In genomic region chr11:116693899-116694249, GRCm38 (mm10) we compare ENCODE assay signal across 8 mouse cellular contexts. TPM values are rescaled to one million over a fixed set of nuclear protein-coding genes. Genes with fewer than 3 reads are reported as not detected.
DNase-seq lines count a peak whose midpoint lies in the region; ATAC-seq and TF ChIP-seq lines count a peak whose summit lies in the region.
"Had no signal": no experiment of that assay in that cellular context is flagged by ENCODE, and none has a peak within 500 bp of the region (broad histone marks: within the 10 kb centered on the region; RNA-seq: fewer than 3 reads in every experiment).

No protein-coding gene starts in this region.

- H3K27me3 ChIP-seq in lung, postnatal 0 days (replicated peaks; ENCODE audit: insufficient read depth, low read length) = no peaks in the 10 kb centered on the region
- peaks cover 15% of the 10 kb centered on the region; the same call in 1 of the 2 replicates for H3K27me3 ChIP-seq in forebrain, postnatal 0 days (ENCODE audit: insufficient read depth, low read length)
- H3K27me3 ChIP-seq in limb, embryonic 15.5 days = peaks cover 27% of the 10 kb centered on the region
- H3K27me3 ChIP-seq in stomach, embryonic 16.5 days (ENCODE audit: control insufficient read depth, insufficient read depth, low read length) = peaks cover 6% of the 10 kb centered on the region; the same call in 1 of the 2 replicates

- H3K9ac ChIP-seq in lung, postnatal 0 days (replicated peaks; ENCODE audit: low read depth) = peak overlapping the region; percentile 49
- 0 out of 2 replicates have a peak overlapping the region, but pooled peaks have one; percentile 18 for H3K9ac ChIP-seq in forebrain, postnatal 0 days
- H3K9ac ChIP-seq in limb, embryonic 15.5 days = peak overlapping the region; percentile 54
- peak overlapping the region; percentile 73 for H3K9ac ChIP-seq in stomach, embryonic 16.5 days (ENCODE audit: low read length)

- H3K36me3 ChIP-seq in lung, postnatal 0 days (ENCODE audit: insufficient read depth, low read length) = no peaks in the 10 kb centered on the region; the same call in 1 of the 2 replicates
- no peaks in the 10 kb centered on the region for H3K36me3 ChIP-seq in forebrain, postnatal 0 days (ENCODE audit: insufficient read depth)
- no peaks in the 10 kb centered on the region for H3K36me3 ChIP-seq in limb, embryonic 15.5 days
- no peaks in the 10 kb centered on the region for H3K36me3 ChIP-seq in stomach, embryonic 16.5 days (ENCODE audit: control insufficient read depth, insufficient read depth, low read length)

- H3K9me3 ChIP-seq in lung, postnatal 0 days (ENCODE audit: low read length) = no peaks in the 10 kb centered on the region
- no peaks in the 10 kb centered on the region for H3K9me3 ChIP-seq in forebrain, postnatal 0 days (ENCODE audit: low read length)
- no peaks in the 10 kb centered on the region for H3K9me3 ChIP-seq in limb, embryonic 15.5 days
- H3K9me3 ChIP-seq in stomach, embryonic 16.5 days (replicated peaks; ENCODE audit: control insufficient read depth, low read length) = no peaks in the 10 kb centered on the region

- WGBS in lung, postnatal 0 days = 36% methylated on average over 4 of the region's 4 CpGs
- WGBS in forebrain, postnatal 0 days = 41% methylated on average over 4 of the region's 4 CpGs
- 31% methylated on average over 4 of the region's 4 CpGs for WGBS in limb, embryonic 15.5 days
- WGBS in stomach, embryonic 16.5 days = 36% methylated on average over 4 of the region's 4 CpGs

- ATAC-seq in lung, postnatal 0 days = no peak
- no peak for ATAC-seq in forebrain, postnatal 0 days
- no peak for ATAC-seq in limb, embryonic 15.5 days (ENCODE audit: insufficient number of reproducible peaks, low FRiP score, low TSS enrichment, low read depth)
- peak; percentile 74 for ATAC-seq in stomach, embryonic 16.5 days (ENCODE audit: insufficient read depth, low FRiP score)
- ATAC-seq in CD4-positive, CD25-positive, alpha-beta regulatory T cell, adult 4 months = no peak

- peak overlapping the region; percentile 53 for H3K4me3 ChIP-seq in lung, postnatal 0 days (ENCODE audit: low read depth, low read length)
- H3K4me3 ChIP-seq in forebrain, postnatal 0 days (ENCODE audit: low read depth, low read length) = peak overlapping the region; percentile 23
- H3K4me3 ChIP-seq in limb, embryonic 15.5 days = peak overlapping the region; percentile 51
- H3K4me3 ChIP-seq in stomach, embryonic 16.5 days (replicated peaks; ENCODE audit: low read length) = peak overlapping the region; percentile 46

- no peak for TF ChIP-seq CTCF in lung, postnatal 0 days (IDR thresholded peaks at IDR 0.05)
- no peak for TF ChIP-seq CTCF in forebrain, postnatal 0 days (IDR thresholded peaks at IDR 0.05; ENCODE audit: low read depth)

- peaks cover 4% of the 10 kb centered on the region; the same call in 1 of the 2 replicates for H3K4me1 ChIP-seq in lung, postnatal 0 days (ENCODE audit: insufficient read depth, low read depth, low read length)
- H3K4me1 ChIP-seq in forebrain, postnatal 0 days (ENCODE audit: insufficient read depth) = peaks cover 5% of the 10 kb centered on the region; the same call in 1 of the 2 replicates
- peaks cover 14% of the 10 kb centered on the region for H3K4me1 ChIP-seq in limb, embryonic 15.5 days
- peaks cover 6% of the 10 kb centered on the region; the same call in 1 of the 2 replicates for H3K4me1 ChIP-seq in stomach, embryonic 16.5 days (ENCODE audit: control insufficient read depth, insufficient read depth, low read length)

- H3K27ac ChIP-seq in lung, postnatal 0 days (ENCODE audit: low read length) = peak overlapping the region; percentile 55
- H3K27ac ChIP-seq in forebrain, postnatal 0 days (ENCODE audit: low read depth, low read length) = no peak overlapping the region
- no peak overlapping the region for H3K27ac ChIP-seq in limb, embryonic 15.5 days
- peak overlapping the region; percentile 94 for H3K27ac ChIP-seq in stomach, embryonic 16.5 days (ENCODE audit: low read length)

- TF ChIP-seq EP300 in lung, postnatal 0 days (IDR thresholded peaks at IDR 0.05) = no peak

- peak overlapping the region; percentile 67 for H3K4me2 ChIP-seq in lung, postnatal 0 days (replicated peaks; ENCODE audit: low read depth, low read length)
- peak overlapping the region; percentile 50 for H3K4me2 ChIP-seq in forebrain, postnatal 0 days (ENCODE audit: low read depth)
- H3K4me2 ChIP-seq in limb, embryonic 15.5 days = peak overlapping the region; percentile 94
- peak overlapping the region; percentile 69 for H3K4me2 ChIP-seq in stomach, embryonic 16.5 days (ENCODE audit: low read depth, low read length)

- DNase-seq in lung, postnatal 0 days (ENCODE audit: low spot score) = peak; percentile 39
- no peak for DNase-seq in lung, postnatal 4 days
- no peak for DNase-seq in forebrain, postnatal 0 days
- DNase-seq in c-Kit-positive CD71-positive TER-119-positive erythroid progenitor cells, embryonic 14.5 days (ENCODE audit: low spot score) = no peak
- DNase-seq: thymus, postnatal 25 days had no signal

RNA-seq across cellular contexts. Expression of gene Cygb, which starts 39.8 kb away (rescaled TPM):
- polyA plus RNA-seq in lung, postnatal 0 days (2015; fragmentation: Nextera tagmentation; extraction: Ambion mirVana) = 27.3 and 32.0 TPM in 2 replicates
- total RNA-seq in forebrain, postnatal 0 days (2014; rRNA removed) = 20.7 and 22.7 TPM in 2 replicates
- polyA plus RNA-seq in forebrain, postnatal 0 days (2015; fragmentation: Nextera tagmentation; extraction: Ambion mirVana) = 24.9 and 27.6 TPM in 2 replicates
- polyA plus RNA-seq in limb, embryonic 15.5 days (2015; fragmentation: Nextera tagmentation; extraction: Ambion mirVana) = 20.1 and 22.2 TPM in 2 replicates
- 19.6 and 24.8 TPM in 2 replicates for polyA plus RNA-seq in stomach, embryonic 16.5 days (2015; fragmentation: Nextera tagmentation; extraction: Ambion mirVana)
- not detected for polyA plus RNA-seq in CD4-positive, CD25-positive, alpha-beta regulatory T cell, adult 4 months (2017; shearing (Covaris generic))

RNA-seq across cellular contexts. Expression of gene Prcd, which starts 40.5 kb away (rescaled TPM):
- 10.9 and 16.4 TPM in 2 replicates for polyA plus RNA-seq in lung, postnatal 0 days (2015; fragmentation: Nextera tagmentation; extraction: Ambion mirVana)
- 1.5 and 3.3 TPM in 2 replicates for total RNA-seq in forebrain, postnatal 0 days (2014; rRNA removed)
- 3.4 and 4.8 TPM in 2 replicates for polyA plus RNA-seq in forebrain, postnatal 0 days (2015; fragmentation: Nextera tagmentation; extraction: Ambion mirVana)
- polyA plus RNA-seq in limb, embryonic 15.5 days (2015; fragmentation: Nextera tagmentation; extraction: Ambion mirVana) = 1.9 and 2.6 TPM in 2 replicates
- polyA plus RNA-seq in stomach, embryonic 16.5 days (2015; fragmentation: Nextera tagmentation; extraction: Ambion mirVana) = 1.1 and 1.6 TPM in 2 replicates
- polyA plus RNA-seq in CD4-positive, CD25-positive, alpha-beta regulatory T cell, adult 4 months (2017; shearing (Covaris generic)) = not detected

Comparison
In these comparisons a context has a peak if more than half of its experiments do, and no peak if none do; other contexts are left out.
1. H3K27ac ChIP-seq: peak in lung, postnatal 0 days (single experiment) and stomach, embryonic 16.5 days (single experiment); none in forebrain, postnatal 0 days (single experiment) and limb, embryonic 15.5 days (single experiment).
2. H3K9ac ChIP-seq: peak in every context shown above with its lines; median percentile 73 in stomach, embryonic 16.5 days; 54 in limb, embryonic 15.5 days; 49 in lung, postnatal 0 days; 18 in forebrain, postnatal 0 days.
3. RNA of gene Cygb, which starts 39.8 kb away (polyA plus RNA-seq): 27.3 to 32.0 TPM in lung, postnatal 0 days, 24.9 to 27.6 TPM in forebrain, postnatal 0 days, 20.1 to 22.2 TPM in limb, embryonic 15.5 days and 19.6 to 24.8 TPM in stomach, embryonic 16.5 days; not detected in CD4-positive, CD25-positive, alpha-beta regulatory T cell, adult 4 months; every median in the first group is over 10 times any median in the second.
4. Peak in every context shown above with its lines, with median percentiles within 50 percentile points of each other: H3K4me2 ChIP-seq and H3K4me3 ChIP-seq.